Mouse (Mus musculus) megakaryocyte, embryonic 14.5 days (primary cell): ENCODE measurements around the gene Alkbh6.

Experiments used
- FLI1 ChIP-seq: IDR thresholded peaks from 2 replicates; pipeline ENCODE4 v1.6.1; 2012; ENCODE audit warnings: low read length, inconsistent platforms, mixed read lengths
- GATA1 ChIP-seq: IDR thresholded peaks from 3 replicates; pipeline ENCODE4 v1.6.1; 2012; ENCODE audit warnings: mixed read lengths, low read length, inconsistent platforms, borderline replicate concordance

DNA sequence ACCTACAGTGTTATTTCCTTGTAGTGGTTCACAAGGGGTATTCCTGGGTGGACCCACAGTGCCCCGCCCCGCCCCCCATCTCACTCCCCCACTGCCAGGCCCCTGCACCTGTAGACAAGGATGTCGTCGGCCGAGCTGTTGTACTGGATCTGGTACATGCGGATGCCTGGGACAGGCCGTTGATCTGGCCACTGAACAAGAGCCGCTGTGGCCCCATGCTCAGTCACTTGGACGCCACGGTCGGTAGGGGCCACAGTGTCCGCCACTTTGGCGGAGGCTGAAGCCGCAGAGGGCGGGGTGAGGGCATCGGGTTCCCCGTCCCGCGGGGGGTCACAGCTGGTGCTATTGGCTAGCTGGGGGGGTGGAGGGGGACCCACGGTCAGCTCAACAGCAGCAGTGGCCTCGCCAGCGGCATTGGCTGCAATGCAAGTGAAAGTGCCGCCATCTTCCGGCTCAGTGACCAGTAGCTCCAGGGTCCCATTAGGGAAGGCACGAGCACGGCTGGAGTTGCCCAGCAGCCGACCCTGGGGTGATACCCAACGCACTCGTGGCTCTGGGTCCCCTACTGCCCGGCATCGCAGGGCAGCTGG lies 50.9 kb downstream of the Alkbh6 start:
- TF ChIP-seq GATA1 (no peak), FLI1 (no peak)
